Mouse (Mus musculus): Measurements from ENCODE around the gene Btbd35f26.
"Not testable (repeated sequence)": the region's sequence is repeated elsewhere in the genome, so short reads cannot be mapped to it uniquely, and the experiment has no call there.

Btbd35f26 gene

GRCm38 (mm10) chrX:31336154-31336553 is at the start of gene Btbd35f26:
TSS of gene Btbd35f26 (plus strand) at chrX:31336454.
- DNase-seq, result not testable (repeated sequence)

DNA sequence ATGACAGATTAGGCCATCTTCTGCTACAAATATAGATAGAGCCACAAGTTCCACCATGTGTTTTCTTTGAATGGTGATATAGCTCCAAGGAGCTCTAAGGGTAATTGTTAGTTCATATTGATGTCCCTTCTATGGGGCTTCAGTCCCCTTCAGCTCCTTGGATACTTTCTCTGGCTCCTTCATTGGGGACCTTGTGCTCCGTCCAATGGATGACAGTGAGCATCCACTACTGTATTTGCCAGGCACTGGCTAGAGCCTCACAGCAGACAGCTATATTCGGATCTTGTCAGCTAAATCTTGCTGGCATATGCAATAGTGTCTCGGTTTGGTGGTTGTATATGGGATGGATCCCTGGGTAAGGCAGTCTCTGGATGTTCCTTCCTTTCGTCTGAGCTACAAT is 5.7 kb downstream of the Btbd35f26 start:
- peak in 1 of 2 experiments; percentile 3 for DNase-seq

DNA sequence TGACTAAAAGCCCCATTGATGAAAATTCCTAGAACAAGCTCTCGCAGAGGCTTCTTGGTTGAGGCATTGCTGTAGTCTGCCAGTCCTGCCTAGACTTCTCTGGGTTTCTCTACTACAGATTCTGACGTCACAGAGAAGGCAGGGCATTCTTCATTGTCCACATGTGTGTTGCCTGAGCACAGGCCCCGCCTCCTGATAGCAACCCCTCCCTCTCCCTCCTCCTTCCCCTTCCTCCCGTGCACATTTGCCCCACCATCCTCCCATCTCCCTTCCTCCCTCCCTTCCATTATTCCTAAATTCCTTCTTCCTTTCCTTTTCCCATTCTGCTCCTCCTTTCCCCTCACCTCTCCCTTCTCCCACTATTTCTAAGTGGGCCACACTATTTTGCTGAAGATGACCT is 47.6 kb downstream of the Btbd35f26 start, which contains the start of gene Btbd35f19:
TSS of gene Btbd35f19 (minus strand) at position 101 of the 400 bp plus-strand sequence.
- not testable (repeated sequence) for DNase-seq
